Mouse (Mus musculus) forebrain, embryonic 10.5 days (tissue): ENCODE results near the gene Olfr963. TPM values are rescaled to one million over a fixed set of nuclear protein-coding genes. Genes with fewer than 3 reads are reported as not detected.
"Not testable (repeated sequence)": the region's sequence is repeated elsewhere in the genome, so short reads cannot be mapped to it uniquely, and the experiment has no call there.

ENCODE experiments used
- DNase-seq: peaks from one replicate; pipeline ENCODE4 v3.0.0-alpha.2; 2017; ENCODE audit warnings: low spot score; ENCODE audit errors: extremely low spot score
- H3K27ac ChIP-seq: fragments of 300-500 bp; sonication (generic); 2 replicates; pipeline ENCODE4 v1.5.1; 2016; ENCODE audit warnings: mild to moderate bottlenecking
- H3K27me3 ChIP-seq: fragments of 300-500 bp; sonication (generic); 2 replicates; pipeline ENCODE4 v1.6.1; 2016; ENCODE audit warnings: mild to moderate bottlenecking; ENCODE audit not compliant: poor library complexity, severe bottlenecking
- H3K36me3 ChIP-seq: fragments of 300-500 bp; sonication (generic); replicated peaks from 2 replicates; pipeline ENCODE4 v1.6.1; 2016; ENCODE audit warnings: mild to moderate bottlenecking, moderate library complexity
- H3K4me1 ChIP-seq: fragments of 300-500 bp; sonication (generic); 2 replicates; pipeline ENCODE4 v1.6.1; 2016
- H3K4me3 ChIP-seq: fragments of 300-500 bp; sonication (generic); 2 replicates; pipeline ENCODE4 v1.5.1; 2016; ENCODE audit warnings: mild to moderate bottlenecking, moderate library complexity
- H3K9me3 ChIP-seq: fragments of 300-500 bp; sonication (generic); 2 replicates; pipeline ENCODE4 v1.6.1; 2016; ENCODE audit warnings: mild to moderate bottlenecking, moderate library complexity
- WGBS: fragments of 180-500 bp; shearing (Covaris S2); methylation state at CpG from one replicate; pipeline ENCODE4 v1.1.7; 2016; 5-methylcytosine and 5-hydroxymethylcytosine counted together
- polyA plus RNA-seq: library from polyadenylated mRNA; unstranded; fragments of >200 nt; fragmentation: Nextera tagmentation; extraction: Ambion mirVana; gene quantifications from 2 replicates; pipeline ENCODE4 v1.2.1, GENCODE M21; 2016

Olfr963 gene
- polyA plus RNA-seq, 1 experiment from 2014 or later = not detected

GRCm38 (mm10) chr9:39701123-39701522, 34.1 kb downstream of the Olfr963 start:
- not testable (repeated sequence) for DNase-seq, H3K27ac ChIP-seq, H3K27me3 ChIP-seq, H3K4me3 ChIP-seq, H3K9me3 ChIP-seq, H3K36me3 ChIP-seq, H3K4me1 ChIP-seq
- 90% methylated on average over 8 of the region's 8 CpGs for WGBS

DNA sequence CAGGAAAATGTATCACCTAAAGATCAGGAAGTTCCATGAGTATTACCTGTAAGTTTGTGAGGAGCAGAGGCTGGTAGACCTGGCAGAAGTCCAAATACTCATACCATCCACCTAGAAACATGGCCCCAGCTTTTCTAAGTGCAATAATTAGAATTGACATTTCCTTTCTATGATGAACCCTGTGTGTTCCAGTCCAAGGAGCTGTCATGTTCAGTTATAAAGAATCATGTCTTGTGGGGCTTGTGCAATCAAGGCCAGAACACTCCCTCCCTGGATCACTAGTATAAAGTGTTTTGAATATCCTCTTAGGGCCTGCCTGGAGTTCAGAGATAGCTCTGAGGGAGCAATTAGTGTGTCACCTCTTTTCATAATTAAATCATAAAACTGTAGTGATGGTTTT, 40.0 kb downstream of the Olfr963 start, which contains the start of gene Olfr149:
Gene Olfr149 (minus strand): TSS at position 101 of the 400 bp plus-strand sequence.
- H3K36me3 ChIP-seq = no peaks in the 10 kb centered on the region
- no peaks in the 10 kb centered on the region for H3K4me1 ChIP-seq
- no peak for DNase-seq
- no peak within 1 kb of the TSS for H3K4me3 ChIP-seq
- no peak within 1 kb of the TSS for H3K27ac ChIP-seq
- no peaks in the 10 kb centered on the region for H3K27me3 ChIP-seq
- H3K9me3 ChIP-seq = no peaks in the 10 kb centered on the region

- Histone ChIP-seq H3K4me3 (no peak overlapping the region), H3K27ac (no peak overlapping the region), H3K27me3 (no peaks in the 10 kb centered on the region), H3K36me3 (no peaks in the 10 kb centered on the region), H3K4me1 (no peaks in the 10 kb centered on the region), H3K9me3 (no peaks in the 10 kb centered on the region)
- WGBS = 80% methylated on average over 3 of the region's 3 CpGs
- no peak for DNase-seq
Measured at GRCm38 (mm10) chr9:39708958-39709357, 42.0 kb downstream of the Olfr963 start.

DNA sequence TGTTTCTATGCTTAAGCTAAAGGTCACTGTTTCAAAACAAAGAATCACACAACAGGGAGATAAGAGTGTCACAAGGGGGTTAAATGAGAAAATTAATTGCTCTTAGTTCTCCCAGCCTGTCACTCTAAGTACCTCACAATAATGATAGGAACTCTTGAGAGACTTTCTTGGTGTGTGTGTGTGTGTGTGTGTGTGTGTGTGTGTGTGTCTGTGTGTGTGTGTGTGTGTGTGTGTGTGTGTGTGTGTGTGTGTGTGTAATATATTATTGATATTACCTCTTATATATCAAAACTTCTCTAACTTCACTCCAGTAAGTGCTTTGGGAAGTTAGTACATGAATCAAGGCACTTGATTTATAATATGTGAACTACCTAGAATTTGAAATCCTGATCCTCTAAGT, 44.0 kb downstream of the Olfr963 start, which contains the start of gene Olfr965:
Gene Olfr965 (plus strand): TSS at position 301 of the 400 bp plus-strand sequence.
- no peaks in the 10 kb centered on the region for H3K9me3 ChIP-seq
- no peak within 1 kb of the TSS for H3K4me3 ChIP-seq
- no peak within 1 kb of the TSS for H3K27ac ChIP-seq
- H3K4me1 ChIP-seq = no peaks in the 10 kb centered on the region
- no peaks in the 10 kb centered on the region for H3K36me3 ChIP-seq
- no peak for DNase-seq
- H3K27me3 ChIP-seq = no peaks in the 10 kb centered on the region

Other genes with a start within 250 kb of the Olfr963 start
- not detected in 2 replicates for gene Olfr952, start 240.1 kb upstream of the Olfr963 start, polyA plus RNA-seq
- not detected in 2 replicates for gene Olfr954, start 210.5 kb upstream of the Olfr963 start, polyA plus RNA-seq
- not detected in 2 replicates for gene Olfr955, start 195.3 kb upstream of the Olfr963 start, polyA plus RNA-seq
- not detected in 2 replicates for gene Olfr44, start 173.2 kb upstream of the Olfr963 start, polyA plus RNA-seq
- gene Olfr957, start 151.4 kb upstream of the Olfr963 start, polyA plus RNA-seq = not detected in 2 replicates
- gene Olfr958, start 113.2 kb upstream of the Olfr963 start, polyA plus RNA-seq = not detected in 2 replicates
- not detected in 2 replicates for gene Olfr959, start 91.6 kb upstream of the Olfr963 start, polyA plus RNA-seq
- gene AW551984, start 62.8 kb upstream of the Olfr963 start, polyA plus RNA-seq = 4.0 and 4.2 TPM in 2 replicates
- not detected in 2 replicates for gene Olfr148, start 56.5 kb upstream of the Olfr963 start, polyA plus RNA-seq
- not detected in 2 replicates for gene Olfr960, start 45.8 kb upstream of the Olfr963 start, polyA plus RNA-seq
- gene Olfr961, start 22.1 kb upstream of the Olfr963 start, polyA plus RNA-seq = not detected in 2 replicates
- not detected in 2 replicates for gene Olfr149, start 39.9 kb downstream of the Olfr963 start, polyA plus RNA-seq
- gene Olfr965, start 44.1 kb downstream of the Olfr963 start, polyA plus RNA-seq = not detected in 2 replicates
- gene Olfr150, start 63.8 kb downstream of the Olfr963 start, polyA plus RNA-seq = not detected in 2 replicates
- gene Olfr967, start 79.0 kb downstream of the Olfr963 start, polyA plus RNA-seq = not detected in 2 replicates
- gene Olfr968, start 116.0 kb downstream of the Olfr963 start, polyA plus RNA-seq = not detected in 2 replicates
- not detected in 2 replicates for gene Olfr969, start 123.7 kb downstream of the Olfr963 start, polyA plus RNA-seq
- gene Olfr970, start 141.7 kb downstream of the Olfr963 start, polyA plus RNA-seq = not detected in 2 replicates
- not detected in 2 replicates for gene Olfr971, start 169.7 kb downstream of the Olfr963 start, polyA plus RNA-seq
- not detected in 2 replicates for gene Olfr972, start 199.2 kb downstream of the Olfr963 start, polyA plus RNA-seq
- not detected in 2 replicates for gene Olfr229, start 240.1 kb downstream of the Olfr963 start, polyA plus RNA-seq